In the genomic region with DNA sequence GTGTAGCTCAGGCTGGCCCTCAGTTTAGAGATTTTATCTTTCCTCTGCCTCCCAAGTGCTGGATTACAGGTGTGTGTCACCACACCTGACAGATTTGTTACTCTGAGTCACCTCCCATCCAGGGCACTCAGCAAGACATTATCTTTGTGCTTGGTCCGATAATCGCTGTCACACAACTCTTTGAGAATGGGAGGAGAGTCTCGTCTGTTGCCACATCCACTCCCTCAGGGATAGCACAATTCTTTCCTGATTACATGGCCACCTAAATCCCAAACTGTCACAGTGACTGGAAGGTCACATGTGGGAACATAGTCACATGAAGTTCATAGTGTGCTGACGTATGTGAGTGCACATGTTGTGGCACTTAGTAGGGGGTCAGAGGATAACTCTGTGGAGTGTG, we compare ENCODE assay signal across 16 mouse cellular contexts. TPM values are rescaled to one million over a fixed set of nuclear protein-coding genes. Genes with fewer than 3 reads are reported as not detected.
"Had no signal": no experiment of that assay in that cellular context is flagged by ENCODE, and none has a peak within 500 bp of the region (broad histone marks: within the 10 kb centered on the region; RNA-seq: fewer than 3 reads in every experiment).

No protein-coding gene starts in this region.

- H3K4me3 ChIP-seq: liver, embryonic 15.5 days; lung, embryonic 15.5 days; midbrain, embryonic 12.5 days; midbrain, embryonic 15.5 days; neural tube, embryonic 12.5 days had no signal

- DNase-seq: liver, postnatal 0 days; lung, adult 2 months; lung, postnatal 14 days; lung, postnatal 36 days; right cerebral cortex, postnatal 14 days; thymus, adult 18-20 months; thymus, postnatal 14 days; thymus, postnatal 36 days had no signal

- H3K36me3 ChIP-seq: liver, embryonic 15.5 days; lung, embryonic 15.5 days; midbrain, embryonic 12.5 days; midbrain, embryonic 15.5 days; neural tube, embryonic 12.5 days had no signal

- ATAC-seq: liver, postnatal 0 days; lung, postnatal 0 days; midbrain, embryonic 15.5 days had no signal

- H3K27ac ChIP-seq: liver, embryonic 15.5 days; lung, embryonic 15.5 days; macrophage; midbrain, embryonic 12.5 days; midbrain, embryonic 15.5 days; neural tube, embryonic 12.5 days had no signal

- H3K9me3 ChIP-seq: liver, embryonic 15.5 days; lung, embryonic 15.5 days; midbrain, embryonic 12.5 days; midbrain, embryonic 15.5 days; neural tube, embryonic 12.5 days had no signal

RNA-seq across cellular contexts. Expression of a gene that starts 3.4 kb away (rescaled TPM):
- total RNA-seq: midbrain, postnatal 0 days had no signal
